Mouse (Mus musculus) heart, adult 2 months (tissue): ENCODE data around the gene Tbc1d30. TPM values are rescaled to one million over a fixed set of nuclear protein-coding genes. Genes with fewer than 3 reads are reported as not detected.

Source experiments
- DNase-seq, 2 experiments: peaks; one replicate each; pipeline ENCODE4 v3.0.0; 2021
- H3K27ac ChIP-seq: fragments of 200-600 bp; 2 replicates; pipeline ENCODE4 v1.8.1; 2022
- H3K27me3 ChIP-seq: fragments of 200-500 bp; 2 replicates; pipeline ENCODE4 v1.6.1; 2012; ENCODE audit warnings: mild to moderate bottlenecking, low read length, inconsistent platforms, mixed read lengths; ENCODE audit not compliant: control insufficient read depth, insufficient read depth
- H3K36me3 ChIP-seq: fragments of 200-500 bp; 2 replicates; pipeline ENCODE4 v1.6.1; 2012; ENCODE audit warnings: low read length, inconsistent platforms; ENCODE audit not compliant: control insufficient read depth, insufficient read depth
- H3K4me1 ChIP-seq: fragments of 200-500 bp; 2 replicates; pipeline ENCODE4 v1.6.1; 2011; ENCODE audit warnings: low read length; ENCODE audit not compliant: control insufficient read depth, insufficient read depth
- H3K4me3 ChIP-seq: fragments of 200-600 bp; 2 replicates; pipeline ENCODE4 v1.8.1; 2022
- H3K79me2 ChIP-seq: fragments of 200-500 bp; replicated peaks from 2 replicates; pipeline ENCODE4 v1.6.1; 2012; ENCODE audit warnings: mild to moderate bottlenecking, inconsistent platforms, low read length, moderate library complexity, mixed read lengths; ENCODE audit not compliant: control insufficient read depth, insufficient read depth
- H3K9ac ChIP-seq: fragments of 200-500 bp; 2 replicates; pipeline ENCODE4 v1.6.1; 2012; ENCODE audit warnings: low read depth, mild to moderate bottlenecking, control low read depth, inconsistent platforms, low read length, mixed read lengths
- CTCF ChIP-seq: fragments of 200-600 bp; IDR thresholded peaks from 2 replicates; pipeline ENCODE4 v1.8.1; 2022; ENCODE audit warnings: antibody characterized with exemption, mild to moderate bottlenecking, moderate library complexity
- EP300 ChIP-seq: fragments of 200-500 bp; IDR thresholded peaks from 2 replicates; pipeline ENCODE4 v1.6.1; 2011; ENCODE audit warnings: low read depth, low read length, control low read depth; ENCODE audit not compliant: insufficient read depth
- POLR2A ChIP-seq: fragments of 200-500 bp; IDR thresholded peaks from 2 replicates; pipeline ENCODE4 v1.6.1; 2011; ENCODE audit warnings: mild to moderate bottlenecking, low read depth, low read length, control low read depth; ENCODE audit not compliant: insufficient read depth
- WGBS: fragments of 180-500 bp; shearing (Covaris S2); methylation state at CpG from one replicate; pipeline ENCODE4 v1.1.7; 2018; 5-methylcytosine and 5-hydroxymethylcytosine counted together
- intact Hi-C: fragments of 180-260 bp; cut with DNase I; formaldehyde crosslinking; loops from one replicate; pipeline ENCODE4 v1.15.1; 2025
- polyA plus RNA-seq: library from polyadenylated mRNA; depleted of rRNA; stranded (reverse); fragments of >200 nt; gene quantifications from 2 replicates; pipeline ENCODE4 v1.2.3, GENCODE M21; 2012; rRNA removed
- total RNA-seq, 2 experiments: library from RNA; stranded (reverse); gene quantifications; 2 replicates each; pipeline ENCODE4 v1.2.3; 2021

Tbc1d30 gene
- total and polyA plus RNA-seq, 3 experiments: 0.61 to 1.9 (median 1.8) TPM

GRCm38 (mm10) chr10:121216804-121217203 lies 134.3 kb downstream of the Tbc1d30 start:
- H3K27me3 ChIP-seq: no peaks in the 10 kb centered on the region
- H3K79me2 ChIP-seq: no peaks in the 10 kb centered on the region
- 93% methylated on average over 3 of the region's 3 CpGs for WGBS
- no peak for DNase-seq
- H3K4me3 ChIP-seq: no peak overlapping the region
- H3K36me3 ChIP-seq: no peaks in the 10 kb centered on the region
- H3K27ac ChIP-seq: no peak overlapping the region
- intact Hi-C loops: no loop called here
- H3K9ac ChIP-seq: no peak overlapping the region
- no peaks in the 10 kb centered on the region for H3K4me1 ChIP-seq
- TF ChIP-seq CTCF (no peak), POLR2A (no peak), EP300 (no peak)

Other genes starting within 250 kb of the Tbc1d30 start
- gene Gns, start 13.8 kb upstream of the Tbc1d30 start, total RNA-seq: 10 to 100 TPM; 82.1 to 92.2 TPM
- 45.5 and 55.9 TPM in 2 replicates for gene Gns, start 13.8 kb upstream of the Tbc1d30 start, polyA plus RNA-seq
- gene Rassf3, start 125.1 kb upstream of the Tbc1d30 start, total RNA-seq: 100 to 1,000 TPM; 134 to 135 TPM
- gene Rassf3, start 125.1 kb upstream of the Tbc1d30 start, polyA plus RNA-seq: 69.4 and 121 TPM in 2 replicates
- gene Tbk1, start 235.5 kb upstream of the Tbc1d30 start, total RNA-seq: 10 to 100 TPM; 14.9 to 15.6 TPM
- gene Tbk1, start 235.5 kb upstream of the Tbc1d30 start, polyA plus RNA-seq: 7.2 and 13.4 TPM in 2 replicates